Mouse (Mus musculus) macrophage (primary cell): Measurements from ENCODE around the gene Unc5cl. TPM values are rescaled to one million over a fixed set of nuclear protein-coding genes. Genes with fewer than 3 reads are reported as not detected.
"Not testable (repeated sequence)": the region's sequence is repeated elsewhere in the genome, so short reads cannot be mapped to it uniquely, and the experiment has no call there.

Experiments
- H3K27ac ChIP-seq: fragments of 350-480 bp; formaldehyde crosslinking; 2 replicates; pipeline ENCODE4 v1.9.0; 2021
- H3K36me3 ChIP-seq: fragments of 350-480 bp; formaldehyde crosslinking; 2 replicates; pipeline ENCODE4 v1.9.0; 2021; ENCODE audit errors: inconsistent target
- H3K4me3 ChIP-seq: fragments of 350-480 bp; formaldehyde crosslinking; 2 replicates; pipeline ENCODE4 v1.9.0; 2021; ENCODE audit errors: inconsistent target
- H3K79me2 ChIP-seq: fragments of 350-480 bp; formaldehyde crosslinking; 2 replicates; pipeline ENCODE4 v1.9.0; 2021; ENCODE audit errors: inconsistent target
- WGBS: methylation state at CpG from one replicate; pipeline ENCODE4 v1.1.7; 2026; ENCODE audit warnings: inconsistent platforms; ENCODE audit not compliant: missing documents; 5-methylcytosine and 5-hydroxymethylcytosine counted together
- polyA plus RNA-seq: library from polyadenylated mRNA; stranded (reverse); fragments of 250-400 nt; gene quantifications from 3 replicates; pipeline ENCODE4 v1.2.4, GENCODE M21; 2018; ENCODE audit warnings: inconsistent platforms

Gene Unc5cl
- polyA plus RNA-seq, 1 experiment from 2014 or later, result not detected

DNA sequence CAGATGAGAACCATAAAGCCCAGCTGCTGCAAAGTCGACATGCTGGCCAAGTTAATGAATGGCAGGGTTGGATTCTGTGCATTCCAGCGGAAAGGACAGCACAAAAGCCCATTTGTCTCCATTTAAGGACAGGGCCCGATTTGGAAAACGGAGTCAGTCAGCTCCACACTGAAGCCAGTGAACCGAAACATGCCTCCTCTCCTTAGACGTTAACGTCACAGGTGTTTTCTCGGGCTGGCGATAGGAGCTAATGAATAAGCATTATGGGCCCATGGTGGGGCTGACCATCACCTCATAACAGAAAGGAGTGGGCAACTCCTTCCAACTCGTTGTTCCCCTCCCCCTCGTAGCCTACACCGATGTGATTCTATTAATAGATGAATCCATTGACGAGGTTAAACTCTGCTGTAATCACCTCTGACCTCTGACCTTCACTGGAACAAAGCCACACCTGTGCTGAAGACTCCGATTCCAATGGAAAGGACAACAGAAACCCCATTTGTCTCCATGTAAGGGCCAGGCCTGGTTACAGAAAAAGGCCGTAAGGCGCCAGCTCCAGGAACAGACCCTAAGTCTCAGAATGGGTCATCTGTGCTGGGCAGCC, 11.1 kb upstream of the Unc5cl start:
- Histone ChIP-seq H3K4me3 (no peak overlapping the region), H3K79me2 (no peaks in the 10 kb centered on the region), H3K27ac (no peak overlapping the region), H3K36me3 (no peaks in the 10 kb centered on the region)
- 93% methylated on average over 16 of the region's 16 CpGs for WGBS

DNA sequence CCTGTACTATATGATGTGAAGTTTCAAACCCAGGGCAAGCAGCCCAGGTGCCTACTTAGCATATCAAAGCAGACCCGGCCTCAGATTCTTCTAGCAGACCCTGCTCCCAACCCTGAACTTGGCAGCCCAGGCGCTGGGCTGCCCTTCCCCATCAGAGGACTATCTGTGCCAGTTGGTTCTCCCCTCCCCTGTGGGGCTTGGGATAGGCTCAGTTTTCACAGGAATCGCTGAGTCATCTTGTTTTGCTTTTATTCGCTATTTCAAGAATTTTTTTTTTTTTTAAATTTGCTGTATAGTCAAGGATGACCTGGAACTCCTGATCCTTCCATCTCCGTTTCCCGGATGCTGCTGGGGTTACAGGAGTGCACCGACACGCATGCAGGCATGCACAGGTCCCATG, 7.0 kb upstream of the Unc5cl start:
- no peak overlapping the region for H3K27ac ChIP-seq
- no peaks in the 10 kb centered on the region for H3K79me2 ChIP-seq
- H3K36me3 ChIP-seq, result no peaks in the 10 kb centered on the region
- WGBS, result 57% methylated on average over 8 of the region's 8 CpGs
- no peak overlapping the region for H3K4me3 ChIP-seq

DNA sequence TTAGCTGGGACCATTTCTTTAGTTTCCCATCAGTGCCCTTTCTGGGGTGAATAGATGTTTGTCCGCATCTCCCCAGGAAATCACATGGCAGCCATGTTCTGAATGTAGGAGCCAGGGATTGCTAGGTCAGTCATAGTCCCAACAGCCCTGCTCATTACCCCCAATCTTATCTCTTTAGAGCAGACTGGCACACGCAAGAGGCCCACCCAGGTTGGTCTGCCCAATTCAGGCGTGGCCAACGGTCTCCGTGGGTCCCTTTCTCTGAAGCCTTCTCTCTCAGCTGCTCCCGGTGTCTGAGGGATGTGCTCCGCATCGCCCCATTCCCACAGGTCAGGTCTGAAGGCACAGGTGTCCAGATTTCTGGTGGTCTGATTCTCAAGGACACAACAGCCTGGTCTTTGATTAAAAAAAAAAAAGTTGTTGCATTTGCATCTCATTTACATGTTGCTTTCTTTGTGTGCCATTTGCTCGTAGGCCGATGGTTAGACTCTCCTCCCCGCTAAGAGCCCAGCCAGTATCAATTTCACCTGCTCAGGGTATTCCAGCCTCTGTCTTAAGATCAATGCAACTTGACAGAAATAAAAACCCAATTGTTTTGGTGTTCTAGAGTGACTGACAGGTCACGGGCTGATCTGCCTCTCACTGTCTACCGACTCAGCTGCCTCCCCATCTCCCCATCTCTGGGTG, 3.9 kb upstream of the Unc5cl start:
- no peak overlapping the region for H3K27ac ChIP-seq
- H3K79me2 ChIP-seq, result no peaks in the 10 kb centered on the region
- no peaks in the 10 kb centered on the region for H3K36me3 ChIP-seq
- H3K4me3 ChIP-seq, result no peak overlapping the region
- 88% methylated on average over 13 of the region's 13 CpGs for WGBS

DNA sequence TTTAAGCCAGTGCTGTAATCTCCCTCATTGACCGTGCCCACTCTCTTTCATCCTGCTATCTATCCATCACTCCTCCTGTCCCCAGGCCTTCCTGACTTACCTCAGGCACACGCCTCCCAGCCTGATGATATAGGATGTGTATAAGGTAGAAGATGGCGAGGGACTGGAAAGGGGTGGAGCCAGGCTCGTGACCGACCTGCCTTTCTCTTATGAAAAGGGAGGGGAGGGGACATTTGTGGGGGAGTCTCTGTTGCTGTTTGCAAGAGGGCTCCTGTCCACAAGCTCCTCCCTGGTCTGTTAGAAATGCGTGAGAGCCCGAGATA, 3.4 kb upstream of the Unc5cl start, which contains the start of gene Tspo2:
Tspo2 (minus strand) TSS at position 170 of the 323 bp plus-strand sequence.
- Histone ChIP-seq H3K79me2 (no peaks in the 10 kb centered on the region), H3K27ac (no peak within 1 kb of the TSS), H3K36me3 (no peaks in the 10 kb centered on the region), H3K4me3 (no peak within 1 kb of the TSS)
- WGBS, result 66% methylated on average over 7 of the region's 7 CpGs

DNA sequence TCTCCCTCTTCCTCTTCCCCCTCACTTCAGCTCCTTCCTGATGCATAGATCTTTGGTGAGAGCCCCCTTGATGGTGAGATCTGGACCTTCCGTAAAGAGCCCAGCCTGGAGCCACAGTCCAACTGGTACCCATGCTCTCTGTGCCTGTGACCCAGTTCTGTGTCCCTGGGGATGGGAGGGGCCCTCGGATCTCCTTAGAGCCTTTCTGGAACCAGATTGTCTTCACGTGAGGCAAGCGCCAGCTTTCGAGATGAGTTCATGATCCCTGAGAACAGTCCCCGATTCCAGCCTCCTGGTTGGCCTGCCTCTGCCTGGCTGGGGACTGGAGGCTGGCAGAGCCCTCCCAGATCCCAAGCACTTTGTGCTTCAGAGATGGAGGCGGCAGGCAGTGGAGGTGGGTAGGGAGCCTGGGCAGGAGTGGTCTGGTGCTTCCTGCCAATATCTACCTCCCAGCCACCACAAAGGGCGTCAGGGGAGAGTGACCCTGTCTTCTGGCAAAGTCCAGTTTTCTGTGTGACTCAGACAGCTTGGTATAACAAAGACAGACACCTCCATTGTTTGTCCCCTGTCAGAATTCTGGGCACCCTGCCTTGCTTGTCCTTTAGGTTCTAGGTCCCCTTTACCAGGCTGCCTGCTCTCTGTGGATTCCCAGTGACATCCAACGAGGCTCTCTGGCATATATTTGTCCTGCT, 2.8 kb upstream of the Unc5cl start:
- Histone ChIP-seq H3K36me3 (no peaks in the 10 kb centered on the region), H3K79me2 (no peaks in the 10 kb centered on the region), H3K27ac (no peak overlapping the region), H3K4me3 (no peak overlapping the region)
- 88% methylated on average over 9 of the region's 9 CpGs for WGBS

DNA sequence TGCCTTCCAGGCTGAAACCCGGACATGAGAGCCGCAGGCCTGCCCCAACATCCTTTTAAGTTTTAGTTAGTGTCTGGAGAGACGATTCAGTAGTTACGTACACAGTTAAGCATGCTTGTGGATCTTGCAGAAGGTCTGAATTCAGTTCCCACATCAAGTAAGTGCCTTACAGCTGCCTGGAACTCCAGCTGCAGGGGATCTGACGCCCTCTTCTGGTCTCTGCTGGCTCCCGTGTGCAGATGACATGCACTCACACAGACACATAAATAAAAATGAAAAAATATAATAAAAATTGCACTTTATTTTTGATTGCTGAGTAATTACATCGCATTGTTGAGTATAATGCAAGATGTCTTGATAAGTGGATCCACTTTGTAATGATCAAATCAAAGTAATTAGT, 1.2 kb upstream of the Unc5cl start:
- Histone ChIP-seq H3K79me2 (no peaks in the 10 kb centered on the region), H3K36me3 (no peaks in the 10 kb centered on the region), H3K27ac (no peak overlapping the region), H3K4me3 (no peak overlapping the region)
- 90% methylated on average over 7 of the region's 7 CpGs for WGBS

DNA sequence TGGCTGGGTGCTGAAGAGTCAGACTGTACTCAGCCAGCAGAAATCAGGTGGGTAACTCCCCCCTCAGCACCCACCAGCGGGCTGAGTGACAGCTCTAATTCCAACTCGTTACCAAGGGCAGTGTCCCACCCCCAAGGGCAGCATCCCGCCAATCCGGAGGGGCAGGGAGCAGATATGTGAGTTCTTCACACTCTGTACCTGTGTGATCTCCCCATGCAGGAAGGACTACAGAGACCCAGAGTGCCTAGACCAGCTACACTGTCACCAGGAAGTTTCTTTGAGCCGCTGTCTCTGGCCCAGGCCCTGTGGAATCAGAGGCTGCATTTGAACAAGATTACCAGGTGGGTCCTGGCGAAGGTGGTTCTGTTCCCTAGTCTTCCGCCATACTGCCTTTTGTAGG, 511 bp upstream of the Unc5cl start:
- Histone ChIP-seq H3K36me3 (no peaks in the 10 kb centered on the region), H3K79me2 (no peaks in the 10 kb centered on the region), H3K4me3 (no peak overlapping the region), H3K27ac (no peak overlapping the region)
- WGBS, result 93% methylated on average over 7 of the region's 7 CpGs

DNA sequence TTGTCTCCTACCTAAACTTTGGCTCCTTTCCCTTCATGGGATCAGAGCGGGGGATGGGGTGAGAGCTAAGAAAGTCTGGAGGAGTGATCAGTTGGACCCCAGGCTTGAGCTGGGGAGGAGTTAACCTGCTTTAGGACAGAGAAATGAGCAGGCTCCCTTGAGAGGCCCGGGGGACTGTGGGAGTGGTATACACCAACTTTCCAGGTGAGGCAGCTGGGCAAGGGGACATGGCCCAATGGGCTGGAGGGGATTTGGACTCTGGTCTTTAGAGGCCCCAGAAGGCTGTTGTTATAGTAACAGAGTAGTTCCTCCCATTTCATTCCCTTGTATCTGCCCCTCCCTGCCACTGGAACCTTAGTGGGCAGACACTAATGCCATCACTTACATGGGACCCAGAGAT, 1.3 kb downstream of the Unc5cl start:
- Histone ChIP-seq H3K4me3 (no peak overlapping the region), H3K36me3 (no peaks in the 10 kb centered on the region), H3K79me2 (no peaks in the 10 kb centered on the region), H3K27ac (no peak overlapping the region)
- 97% methylated on average over 2 of the region's 2 CpGs for WGBS

DNA sequence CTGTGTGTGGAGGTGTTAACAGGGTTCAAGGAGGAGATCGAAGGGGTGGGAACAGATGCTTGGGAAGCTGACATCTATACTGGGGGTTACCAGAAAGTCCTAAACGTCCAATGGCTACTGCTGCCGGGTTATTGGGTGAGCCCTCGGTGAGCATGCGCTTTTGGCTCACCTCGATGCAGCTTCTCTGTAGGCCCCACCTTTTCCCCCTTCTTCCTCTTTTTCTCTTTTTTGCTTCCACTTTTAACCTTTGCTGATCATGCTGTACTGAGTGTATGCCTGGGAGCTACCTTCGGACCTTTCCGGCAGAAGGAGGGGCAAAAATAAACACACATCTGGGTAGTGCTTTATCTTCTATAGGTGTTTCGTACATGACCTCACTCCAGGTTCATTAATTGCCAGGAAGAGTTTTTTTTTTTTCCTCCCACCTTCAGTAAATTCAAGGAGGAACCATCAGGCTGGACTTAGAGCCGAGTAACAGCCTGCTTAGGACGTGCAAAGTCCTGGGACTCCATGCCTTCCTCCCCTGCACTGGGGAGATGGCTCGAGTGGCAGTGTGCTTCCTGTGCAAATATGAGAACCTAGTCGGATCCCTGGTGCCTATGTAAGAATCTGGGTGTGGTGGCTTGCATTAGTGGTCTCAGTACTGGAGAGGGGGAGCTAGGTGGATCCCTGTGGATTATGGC, 3.4 kb downstream of the Unc5cl start:
- no peaks in the 10 kb centered on the region for H3K79me2 ChIP-seq
- no peaks in the 10 kb centered on the region for H3K36me3 ChIP-seq
- 15% methylated on average over 13 of the region's 13 CpGs for WGBS
- H3K4me3 ChIP-seq, result no peak overlapping the region
- no peak overlapping the region for H3K27ac ChIP-seq

DNA sequence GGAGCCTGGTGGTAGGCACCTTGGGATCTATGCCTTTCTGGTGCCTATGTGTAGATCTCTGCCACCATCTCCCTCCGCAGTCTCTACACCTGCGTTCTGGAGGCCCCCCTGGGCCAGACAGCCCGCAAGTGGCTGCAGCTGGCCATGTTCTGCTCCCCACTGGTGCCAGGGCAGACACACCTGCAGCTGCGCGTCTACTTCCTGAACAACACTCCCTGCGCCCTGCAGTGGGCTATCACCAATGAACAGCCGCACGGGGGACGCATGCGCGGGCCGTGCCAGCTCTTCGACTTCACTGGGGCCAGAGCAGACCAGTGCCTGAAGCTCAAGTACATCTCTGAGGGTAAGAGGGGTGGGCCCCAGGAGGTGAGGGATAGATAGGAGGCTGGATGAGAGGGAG, 7.4 kb downstream of the Unc5cl start:
- H3K79me2 ChIP-seq, result no peaks in the 10 kb centered on the region
- H3K27ac ChIP-seq, result no peak overlapping the region
- WGBS, result 60% methylated on average over 13 of the region's 13 CpGs
- no peaks in the 10 kb centered on the region for H3K36me3 ChIP-seq
- H3K4me3 ChIP-seq, result no peak overlapping the region

DNA sequence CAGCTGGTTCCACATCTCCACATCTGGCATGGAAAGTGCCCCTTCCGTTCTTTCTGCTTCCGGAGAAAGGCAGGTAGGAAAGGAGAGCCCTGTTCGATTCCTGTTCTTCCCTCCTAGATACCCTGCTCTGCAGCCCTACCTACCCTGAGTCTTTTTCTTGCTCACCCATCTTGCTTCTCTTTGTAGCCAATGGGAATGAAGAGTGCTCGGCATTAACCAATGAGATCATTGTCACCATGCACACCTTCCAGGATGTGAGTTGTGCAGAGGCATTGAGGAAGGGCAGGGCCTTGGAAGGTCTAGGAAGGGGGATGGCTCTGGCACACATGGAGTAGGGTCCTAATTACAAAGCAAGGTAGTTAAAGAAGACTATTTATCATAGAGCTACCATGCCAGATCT, 8.7 kb downstream of the Unc5cl start:
- WGBS, result 93% methylated on average over 4 of the region's 4 CpGs
- Histone ChIP-seq H3K4me3 (no peak overlapping the region), H3K27ac (no peak overlapping the region), H3K36me3 (no peaks in the 10 kb centered on the region), H3K79me2 (no peaks in the 10 kb centered on the region)

DNA sequence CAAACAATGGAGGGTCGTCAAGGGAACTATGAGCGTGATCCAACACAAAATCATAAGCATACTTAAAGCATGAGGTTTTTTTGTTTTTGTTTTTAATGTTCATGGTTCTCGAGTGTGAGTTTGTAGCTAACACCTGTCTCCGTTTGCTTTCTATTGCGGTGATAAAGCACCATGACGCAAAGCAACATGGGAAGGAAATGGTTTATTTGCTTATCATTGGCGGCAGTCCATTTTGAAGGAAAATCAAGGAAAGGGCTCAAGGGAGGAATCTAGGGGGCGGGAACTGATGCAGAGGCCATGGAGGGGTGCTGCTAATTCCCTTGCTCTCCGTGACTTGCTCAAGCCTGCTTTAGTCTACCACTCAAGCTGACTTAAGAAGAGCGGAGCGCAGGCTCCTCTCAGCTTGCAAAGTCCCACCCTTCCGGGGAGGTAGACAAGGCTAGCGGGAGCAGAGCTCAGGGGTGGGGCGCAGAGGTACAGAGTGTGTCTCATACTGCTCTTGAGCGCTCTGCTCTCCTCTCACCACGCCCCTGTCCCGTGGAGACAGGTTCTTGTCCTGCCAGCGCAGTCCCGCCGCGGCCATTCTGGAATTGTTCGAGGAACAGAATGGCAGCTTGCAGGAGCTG, 12.2 kb downstream of the Unc5cl start:
- H3K27ac ChIP-seq, result no peak overlapping the region
- no peaks in the 10 kb centered on the region for H3K36me3 ChIP-seq
- H3K4me3 ChIP-seq, result no peak overlapping the region
- WGBS, result 66% methylated on average over 20 of the region's 22 CpGs
- H3K79me2 ChIP-seq, result no peaks in the 10 kb centered on the region

DNA sequence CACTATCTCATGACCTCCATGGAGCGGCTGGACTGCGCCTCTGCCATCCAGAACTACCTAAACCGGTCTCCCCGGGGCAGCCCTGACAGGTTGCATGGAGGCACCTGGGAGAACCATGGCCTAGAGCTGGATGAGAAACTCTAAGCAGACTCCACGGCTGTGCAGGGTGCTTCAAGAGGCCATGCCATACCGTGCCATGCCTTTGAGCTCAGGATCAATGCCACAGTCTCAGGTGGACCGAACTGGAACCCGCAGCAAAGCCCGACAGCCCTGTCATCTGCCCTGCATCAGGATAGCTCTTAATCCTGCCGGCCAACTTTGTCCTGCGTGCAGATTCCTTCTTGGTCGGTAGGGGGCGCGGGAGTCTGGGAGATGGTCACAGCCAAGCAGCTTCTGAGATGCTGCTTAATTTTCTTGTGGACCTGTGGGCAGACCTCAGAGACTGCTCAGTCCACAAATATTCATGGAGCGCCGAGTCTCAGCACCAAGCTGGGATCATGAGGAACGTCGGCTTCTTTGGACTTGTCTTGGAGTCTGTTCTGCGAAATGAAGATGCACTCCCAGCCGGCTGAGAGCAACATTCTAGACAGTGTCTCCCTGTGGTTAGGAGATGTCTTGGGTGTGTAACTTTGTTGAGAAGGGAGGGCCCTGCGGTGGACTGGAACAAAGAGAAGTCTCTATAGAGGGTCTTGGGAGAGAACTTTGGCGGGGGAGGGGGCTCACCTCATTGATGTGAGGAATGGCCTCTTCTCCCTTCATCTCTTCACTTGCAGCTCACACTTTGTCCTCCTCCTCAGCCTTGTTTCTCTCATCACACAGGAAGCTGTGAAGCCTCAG, 12.9 kb downstream of the Unc5cl start:
- Histone ChIP-seq H3K4me3 (no peak overlapping the region), H3K36me3 (no peaks in the 10 kb centered on the region), H3K79me2 (no peaks in the 10 kb centered on the region), H3K27ac (no peak overlapping the region)
- WGBS, result 20% methylated on average over 22 of the region's 22 CpGs

DNA sequence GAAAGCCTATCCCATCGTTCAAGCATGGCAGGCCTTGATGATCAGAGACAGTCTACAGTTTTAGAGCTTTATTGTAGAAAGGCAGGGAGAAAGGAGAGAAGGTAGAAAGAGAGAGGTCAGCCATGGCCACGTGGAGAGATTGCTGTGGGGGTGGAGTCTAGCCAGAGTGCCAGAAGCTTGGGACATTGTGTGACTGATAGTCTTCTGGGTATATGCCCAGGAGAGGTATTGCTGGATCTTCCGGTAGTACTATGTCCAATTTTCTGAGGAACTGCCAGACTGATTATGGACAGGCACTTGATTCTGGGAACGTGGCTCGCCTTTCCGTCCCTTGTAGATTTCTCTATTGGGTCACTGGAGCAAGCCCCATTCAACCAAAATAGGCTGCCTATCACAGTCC, 19.6 kb downstream of the Unc5cl start:
- not testable (repeated sequence) for H3K27ac ChIP-seq, H3K36me3 ChIP-seq, H3K4me3 ChIP-seq, H3K79me2 ChIP-seq
- 88% methylated on average over 6 of the region's 6 CpGs for WGBS
